Comparison of ENCODE assay signal across 9 mouse cellular contexts in genomic region chr5:120710826-120711248, GRCm38 (mm10). TPM values are rescaled to one million over a fixed set of nuclear protein-coding genes. Genes with fewer than 3 reads are reported as not detected.
DNase-seq lines count a peak whose midpoint lies in the region; ATAC-seq lines count a peak whose summit lies in the region.
"Had no signal": no experiment of that assay in that cellular context is flagged by ENCODE, and none has a peak within 500 bp of the region (broad histone marks: within the 10 kb centered on the region; RNA-seq: fewer than 3 reads in every experiment).

No protein-coding gene starts in this region.

- peak overlapping the region; percentile 46 for H3K4me3 ChIP-seq in embryonic facial prominence, embryonic 11.5 days (ENCODE audit: low read depth, low read length)
- peak overlapping the region; percentile 64 for H3K4me3 ChIP-seq in midbrain, embryonic 12.5 days

- intact Hi-C loops in left cerebral cortex, postnatal 14 days (cut with DNase I), result loop anchor here (1.0 kb wide), 1 partner anchor 31 kb away; no protein-coding TSS in a partner anchor

- H3K4me1 ChIP-seq in embryonic facial prominence, embryonic 11.5 days (ENCODE audit: control insufficient read depth, insufficient read depth, low read length), result peaks cover 13% of the 10 kb centered on the region
- peaks cover 29% of the 10 kb centered on the region for H3K4me1 ChIP-seq in midbrain, embryonic 12.5 days

- no peak for ATAC-seq in embryonic facial prominence, embryonic 11.5 days (replicated peaks; ENCODE audit: insufficient number of reproducible peaks, low FRiP score, low TSS enrichment, low read depth)
- peak; percentile 36 for ATAC-seq in midbrain, embryonic 12.5 days (ENCODE audit: low FRiP score, low read depth)

- no peaks in the 10 kb centered on the region for H3K36me3 ChIP-seq in embryonic facial prominence, embryonic 11.5 days (replicated peaks; ENCODE audit: control insufficient read depth, insufficient read depth, low read depth, low read length)
- H3K36me3 ChIP-seq in midbrain, embryonic 12.5 days, result no peaks in the 10 kb centered on the region

- peak overlapping the region; percentile 46 for H3K9ac ChIP-seq in embryonic facial prominence, embryonic 11.5 days (replicated peaks; ENCODE audit: low read length)
- H3K9ac ChIP-seq in midbrain, embryonic 12.5 days (replicated peaks), result peak overlapping the region; percentile 77

- DNase-seq in left cerebral cortex, postnatal 14 days (ENCODE audit: low spot score in 2 of 2), result peak; percentile 36 to 37
- DNase-seq in left cerebral cortex, adult 8-10 months (ENCODE audit: low spot score in 2 of 2), result no peak
- no peak for DNase-seq in embryonic facial prominence, embryonic 11.5 days (ENCODE audit: low spot score)
- DNase-seq in frontal cortex, postnatal 14 days (ENCODE audit: low spot score in 2 of 2), result peak; percentile 30 to 43
- DNase-seq in B cell, adult 2 months, result no peak
- no peak for DNase-seq in spleen, postnatal 14 days (ENCODE audit: low spot score in 2 of 2)
- no peak for DNase-seq in urinary bladder, postnatal 14 days (ENCODE audit: low spot score)

- H3K9me3 ChIP-seq in embryonic facial prominence, embryonic 11.5 days (replicated peaks; ENCODE audit: control insufficient read depth, low read length), result no peaks in the 10 kb centered on the region
- H3K9me3 ChIP-seq in midbrain, embryonic 12.5 days, result no peaks in the 10 kb centered on the region

- peaks cover 46% of the 10 kb centered on the region for H3K27me3 ChIP-seq in embryonic facial prominence, embryonic 11.5 days (ENCODE audit: control insufficient read depth, insufficient read depth, low read length)
- H3K27me3 ChIP-seq in midbrain, embryonic 12.5 days, result peaks cover 95% of the 10 kb centered on the region

- 2% methylated on average over 29 of the region's 34 CpGs for WGBS in embryonic facial prominence, embryonic 11.5 days
- WGBS in midbrain, embryonic 12.5 days, result 2% methylated on average over 25 of the region's 34 CpGs

- H3K27ac ChIP-seq in embryonic facial prominence, embryonic 11.5 days (replicated peaks; ENCODE audit: low read depth, low read length), result no peak overlapping the region
- peak overlapping the region; percentile 72 for H3K27ac ChIP-seq in midbrain, embryonic 12.5 days (replicated peaks)
- H3K27ac ChIP-seq: macrophage had no signal

- H3K4me2 ChIP-seq in embryonic facial prominence, embryonic 11.5 days (ENCODE audit: low read depth, low read length), result peak overlapping the region; percentile 67
- H3K4me2 ChIP-seq in midbrain, embryonic 12.5 days (replicated peaks), result peak overlapping the region; percentile 91

RNA-seq across cellular contexts. Expression of gene Dtx1, which starts 0.9 kb away (rescaled TPM):
- 10 to 100 TPM; 72.6 to 80.1 TPM for total RNA-seq in left cerebral cortex, postnatal 14 days (2021)
- 10 to 100 TPM; 64.7 to 71.7 (median 69.7) TPM for total RNA-seq in left cerebral cortex, adult 8-10 months (2022)
- 3.3 TPM in 2 replicates for polyA plus RNA-seq in embryonic facial prominence, embryonic 11.5 days (2014; fragmentation: Nextera tagmentation; extraction: Ambion mirVana)
- polyA plus RNA-seq in midbrain, embryonic 12.5 days (2016; fragmentation: Nextera tagmentation; extraction: Ambion mirVana), result 17.1 and 18.4 TPM in 2 replicates

RNA-seq across cellular contexts. Expression of gene Oas2, which starts 38.8 kb away (rescaled TPM):
- under 1 TPM in 1 of 2 experiments, not detected in 1; 0.40 TPM for total RNA-seq in left cerebral cortex, postnatal 14 days (2021)
- under 1 TPM in 2 of 4 experiments, not detected in 2; 0.21 to 0.27 TPM for total RNA-seq in left cerebral cortex, adult 8-10 months (2022)
- 0.17 and 0.43 TPM in 2 replicates for polyA plus RNA-seq in embryonic facial prominence, embryonic 11.5 days (2014; fragmentation: Nextera tagmentation; extraction: Ambion mirVana)
- polyA plus RNA-seq in midbrain, embryonic 12.5 days (2016; fragmentation: Nextera tagmentation; extraction: Ambion mirVana), result 0.21 and 0.34 TPM in 2 replicates

Comparison
In these comparisons a context has a peak if more than half of its experiments do, and no peak if none do; other contexts are left out.
1. DNase-seq: peak in left cerebral cortex, postnatal 14 days (2 of 2) and frontal cortex, postnatal 14 days (2 of 2); none in left cerebral cortex, adult 8-10 months (0 of 2), embryonic facial prominence, embryonic 11.5 days (single experiment), B cell, adult 2 months (0 of 2), spleen, postnatal 14 days (0 of 2) and urinary bladder, postnatal 14 days (single experiment).